Mouse (Mus musculus): ENCODE results near the gene Cdip1.
"Not testable (repeated sequence)": the region's sequence is repeated elsewhere in the genome, so short reads cannot be mapped to it uniquely, and the experiment has no call there.

DNA sequence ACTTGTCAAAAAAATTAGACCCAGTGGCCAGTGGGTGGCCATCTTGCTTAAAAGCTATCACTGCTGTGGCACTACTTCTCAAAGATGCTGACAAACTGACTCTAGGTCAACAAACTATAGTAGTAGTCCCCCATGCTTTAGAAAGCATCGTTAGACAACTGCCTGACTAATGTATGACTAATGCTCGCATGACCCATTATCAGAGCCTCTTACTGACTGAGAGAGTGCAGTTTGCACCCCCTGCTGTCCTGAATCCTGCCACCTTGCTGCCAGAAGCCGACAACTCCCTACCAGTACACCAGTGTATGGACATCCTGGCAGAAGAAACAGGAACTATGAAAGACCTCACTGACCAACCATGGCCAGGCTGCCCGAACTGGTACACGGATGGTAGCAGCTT is 34.4 kb upstream of the Cdip1 start:
- not testable (repeated sequence) for TF ChIP-seq POLR2A (IDR thresholded peaks at IDR 0.05; ENCODE audit: borderline replicate concordance, extremely low read depth, low read depth, low read length); CTCF (IDR thresholded peaks at IDR 0.05; ENCODE audit: insufficient read depth, low read length)
